Mouse (Mus musculus) hindbrain, embryonic 13.5 days (tissue): ENCODE measurements around the gene Prelp. TPM values are rescaled to one million over a fixed set of nuclear protein-coding genes. Genes with fewer than 3 reads are reported as not detected.
A peak's percentile ranks its signal among the peaks of the same experiment; 100 is the strongest.
"Not testable (repeated sequence)": the region's sequence is repeated elsewhere in the genome, so short reads cannot be mapped to it uniquely, and the experiment has no call there.

ENCODE experiments used
- ATAC-seq: fragments of 200-750 bp; cut with Nextera tagmentation; 2 replicates; pipeline ENCODE4 v1.8.0; 2017; ENCODE audit warnings: moderate TSS enrichment; ENCODE audit not compliant: low FRiP score
- H3K27ac ChIP-seq: fragments of 300-500 bp; sonication (generic); 2 replicates; pipeline ENCODE4 v1.5.1; 2015; ENCODE audit warnings: inconsistent platforms, mild to moderate bottlenecking, moderate library complexity
- H3K27me3 ChIP-seq: fragments of 300-500 bp; sonication (generic); 2 replicates; pipeline ENCODE4 v1.6.1; 2015; ENCODE audit warnings: mild to moderate bottlenecking, inconsistent platforms
- H3K36me3 ChIP-seq: fragments of 300-500 bp; sonication (generic); 2 replicates; pipeline ENCODE4 v1.6.1; 2015; ENCODE audit warnings: mild to moderate bottlenecking, inconsistent platforms
- H3K4me1 ChIP-seq: fragments of 300-500 bp; sonication (generic); replicated peaks from 2 replicates; pipeline ENCODE4 v1.6.1; 2015; ENCODE audit warnings: inconsistent platforms
- H3K4me2 ChIP-seq: fragments of 300-500 bp; sonication (generic); 2 replicates; pipeline ENCODE4 v1.6.1; 2015; ENCODE audit warnings: inconsistent platforms, mild to moderate bottlenecking, moderate library complexity
- H3K4me3 ChIP-seq: fragments of 300-500 bp; sonication (generic); 2 replicates; pipeline ENCODE4 v1.5.1; 2015; ENCODE audit warnings: mild to moderate bottlenecking, inconsistent platforms
- H3K9ac ChIP-seq: fragments of 300-500 bp; sonication (generic); 2 replicates; pipeline ENCODE4 v1.6.1; 2015; ENCODE audit warnings: mild to moderate bottlenecking, inconsistent platforms
- H3K9me3 ChIP-seq: fragments of 300-500 bp; sonication (generic); 2 replicates; pipeline ENCODE4 v1.6.1; 2016; ENCODE audit warnings: inconsistent platforms
- WGBS: fragments of 180-500 bp; shearing (Covaris S2); methylation state at CpG from one replicate; pipeline ENCODE4 v1.1.7; 2015; 5-methylcytosine and 5-hydroxymethylcytosine counted together
- polyA plus RNA-seq: library from polyadenylated mRNA; unstranded; fragments of >200 nt; fragmentation: Nextera tagmentation; extraction: Ambion mirVana; gene quantifications from 2 replicates; pipeline ENCODE4 v1.2.1, GENCODE M21; 2015

Prelp gene
- polyA plus RNA-seq: 10.2 and 14.8 TPM in 2 replicates

- Histone ChIP-seq H3K4me2 (peak within 1 kb of the TSS; percentile 34), H3K4me1 (peaks cover 51% of the 10 kb centered on the region), H3K9me3 (no peaks in the 10 kb centered on the region), H3K27ac (peak within 1 kb of the TSS; percentile 58), H3K9ac (0 out of 2 replicates have a peak within 1 kb of the TSS, but pooled peaks have one; percentile 31), H3K36me3 (no peaks in the 10 kb centered on the region), H3K27me3 (no peaks in the 10 kb centered on the region), H3K4me3 (peak within 1 kb of the TSS; percentile 16)
- 13% methylated on average over 8 of the region's 8 CpGs for WGBS
- ATAC-seq: 0 out of 2 replicates have a peak, but pooled peaks have one; percentile 31
Observed at GRCm38 (mm10) chr1:133921304-133921751, at the start of gene Prelp. TSS of gene Prelp (minus strand) at chr1:133921414.

DNA sequence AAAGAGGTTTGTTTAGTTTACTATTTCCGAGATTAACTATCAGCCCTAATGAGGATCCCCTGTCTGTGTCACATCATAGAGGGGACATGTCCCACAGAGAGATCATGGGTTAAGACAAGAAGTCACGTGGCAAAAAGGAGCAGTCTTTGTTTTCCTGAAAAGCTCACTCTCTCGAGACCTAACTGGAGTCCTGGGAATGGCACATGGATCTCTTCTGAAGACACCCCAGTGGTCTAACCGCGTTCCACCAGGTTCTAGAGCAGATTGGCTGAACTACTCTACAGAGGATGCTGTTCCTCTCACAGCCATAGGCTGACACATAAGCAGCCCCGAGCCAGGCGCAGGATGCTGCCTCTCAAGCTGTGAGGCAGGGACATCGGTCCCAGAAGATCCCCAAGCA is 48.2 kb upstream of the Prelp start:
- no peak for ATAC-seq

DNA sequence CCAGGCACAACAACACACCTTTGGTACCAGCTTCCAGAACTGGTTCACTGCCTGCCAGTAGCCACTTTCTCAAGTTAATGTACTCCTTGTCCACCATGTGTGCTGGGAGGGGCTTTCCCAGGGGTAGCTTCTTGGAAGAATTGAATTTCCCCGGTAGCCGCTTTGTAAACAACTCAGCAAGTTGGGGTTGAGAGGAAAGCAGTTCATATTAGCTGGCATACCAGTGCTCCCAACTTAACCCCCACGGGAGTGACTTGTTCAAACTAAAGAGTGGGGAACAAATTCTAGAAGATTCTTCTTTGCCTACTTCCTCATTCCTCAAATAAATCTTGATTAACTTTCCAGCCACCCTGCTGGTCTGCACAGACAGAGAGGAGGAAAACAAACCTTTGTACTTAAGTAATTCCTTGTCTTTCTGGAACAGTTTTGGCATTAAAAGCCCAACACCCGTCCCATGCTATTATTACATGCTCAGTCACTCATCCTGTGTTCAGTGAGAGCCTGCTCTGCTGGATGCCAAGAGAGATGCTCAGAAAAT is 47.6 kb upstream of the Prelp start:
- 72% methylated on average over 4 of the region's 4 CpGs for WGBS
- no peaks in the 10 kb centered on the region for H3K9me3 ChIP-seq
- no peaks in the 10 kb centered on the region for H3K36me3 ChIP-seq
- H3K27me3 ChIP-seq: no peaks in the 10 kb centered on the region
- no peak overlapping the region for H3K9ac ChIP-seq
- no peak overlapping the region for H3K4me3 ChIP-seq
- no peak overlapping the region for H3K4me2 ChIP-seq
- no peak overlapping the region for H3K27ac ChIP-seq
- H3K4me1 ChIP-seq: peaks cover 3% of the 10 kb centered on the region; the same call in 1 of the 2 replicates
- ATAC-seq: no peak

More for the DNA sequence above, 48.2 kb upstream of the Prelp start:
- WGBS: 85% methylated on average over 8 of the region's 8 CpGs
- Histone ChIP-seq H3K4me3 (no peak overlapping the region), H3K9ac (no peak overlapping the region), H3K27ac (no peak overlapping the region), H3K9me3 (no peaks in the 10 kb centered on the region), H3K27me3 (no peaks in the 10 kb centered on the region), H3K4me2 (no peak overlapping the region), H3K36me3 (no peaks in the 10 kb centered on the region), H3K4me1 (peaks cover 3% of the 10 kb centered on the region; the same call in 1 of the 2 replicates)

GRCm38 (mm10) chr1:133967481-133968017 is 46.3 kb upstream of the Prelp start:
- ATAC-seq: no peak
- Histone ChIP-seq H3K4me3 (no peak overlapping the region), H3K9me3 (no peaks in the 10 kb centered on the region), H3K36me3 (no peaks in the 10 kb centered on the region), H3K27me3 (no peaks in the 10 kb centered on the region), H3K4me1 (no peaks in the 10 kb centered on the region), H3K9ac (no peak overlapping the region), H3K4me2 (no peak overlapping the region), H3K27ac (no peak overlapping the region)
- 75% methylated on average over 7 of the region's 7 CpGs for whole genome bisulfite sequencing

- 54% methylated on average over 2 of the region's 2 CpGs for WGBS
- no peak for ATAC-seq
- H3K9me3 ChIP-seq: no peaks in the 10 kb centered on the region
Observed at GRCm38 (mm10) chr1:133966044-133966443, 44.8 kb upstream of the Prelp start.

DNA sequence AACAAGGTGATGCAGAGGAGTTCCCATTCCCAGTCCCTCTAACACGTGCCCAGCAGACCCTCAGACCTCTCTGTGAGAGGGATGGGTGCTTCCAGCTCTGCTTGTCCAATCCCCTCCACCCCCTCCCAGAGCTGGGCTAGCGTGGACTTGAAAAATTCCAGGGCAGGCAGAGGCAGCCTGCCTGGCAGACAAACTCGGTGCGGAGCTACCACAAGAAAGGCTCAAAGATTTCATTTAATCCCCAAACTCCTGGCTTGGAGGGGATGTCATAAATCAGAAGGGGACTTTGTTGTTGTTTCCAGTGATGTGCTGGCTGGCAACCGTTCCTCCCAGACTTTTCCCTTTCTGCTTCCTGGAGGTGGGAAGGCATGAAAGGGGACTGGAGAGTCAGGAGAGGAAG is 44.1 kb upstream of the Prelp start:
- no peak overlapping the region for H3K4me2 ChIP-seq
- 0 out of 2 replicates have a peak, but pooled peaks cover 3% of the 10 kb centered on the region for H3K27me3 ChIP-seq
- H3K27ac ChIP-seq: no peak overlapping the region
- no peak overlapping the region for H3K4me3 ChIP-seq
- H3K36me3 ChIP-seq: no peaks in the 10 kb centered on the region
- H3K4me1 ChIP-seq: peaks cover 11% of the 10 kb centered on the region
- WGBS: 50% methylated on average over 5 of the region's 5 CpGs
- ATAC-seq: no peak
- H3K9me3 ChIP-seq: no peaks in the 10 kb centered on the region
- H3K9ac ChIP-seq: no peak overlapping the region; the same call in 1 of the 2 replicates

More at GRCm38 (mm10) chr1:133966044-133966443, 44.8 kb upstream of the Prelp start:
- H3K4me1 ChIP-seq: peaks cover 11% of the 10 kb centered on the region
- H3K9ac ChIP-seq: no peak overlapping the region
- no peaks in the 10 kb centered on the region for H3K36me3 ChIP-seq
- H3K4me3 ChIP-seq: no peak overlapping the region
- H3K4me2 ChIP-seq: no peak overlapping the region
- 0 out of 2 replicates have a peak, but pooled peaks cover 3% of the 10 kb centered on the region for H3K27me3 ChIP-seq
- H3K27ac ChIP-seq: no peak overlapping the region

DNA sequence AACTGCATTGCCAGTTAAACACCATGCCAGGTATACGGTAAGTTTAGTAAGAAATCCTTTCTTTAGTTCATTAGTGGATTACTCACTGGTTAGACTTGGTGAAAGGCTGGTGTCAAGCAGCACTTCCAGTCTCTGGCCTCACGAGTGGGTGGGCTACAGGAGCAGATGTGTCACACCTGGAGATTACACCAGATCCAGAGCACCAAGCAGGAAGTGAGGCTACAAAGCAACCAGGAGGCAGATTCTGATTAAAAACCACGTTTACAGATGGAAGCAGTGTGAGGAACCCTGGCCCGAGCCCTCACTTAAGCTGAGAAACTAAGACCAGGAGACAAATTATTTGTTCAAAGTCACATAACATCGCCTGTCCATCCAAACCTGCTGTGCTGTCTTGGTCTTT is 43.5 kb upstream of the Prelp start:
- Histone ChIP-seq H3K27ac (no peak overlapping the region), H3K4me2 (no peak overlapping the region), H3K4me1 (peaks cover 11% of the 10 kb centered on the region), H3K36me3 (no peaks in the 10 kb centered on the region), H3K9me3 (no peaks in the 10 kb centered on the region), H3K4me3 (no peak overlapping the region), H3K9ac (no peak overlapping the region; the same call in 1 of the 2 replicates), H3K27me3 (0 out of 2 replicates have a peak, but pooled peaks cover 4% of the 10 kb centered on the region)
- no peak for ATAC-seq
- 85% methylated on average over 5 of the region's 5 CpGs for WGBS

GRCm38 (mm10) chr1:133963578-133963977 is 42.4 kb upstream of the Prelp start:
- H3K4me2 ChIP-seq, H3K27ac ChIP-seq, H3K4me3 ChIP-seq, H3K9me3 ChIP-seq, H3K9ac ChIP-seq, ATAC-seq, H3K36me3 ChIP-seq: not testable (repeated sequence)
- peaks cover 11% of the 10 kb centered on the region for H3K4me1 ChIP-seq
- H3K27me3 ChIP-seq: 0 out of 2 replicates have a peak, but pooled peaks cover 10% of the 10 kb centered on the region
- 92% methylated on average over 1 of the region's 1 CpGs for WGBS

DNA sequence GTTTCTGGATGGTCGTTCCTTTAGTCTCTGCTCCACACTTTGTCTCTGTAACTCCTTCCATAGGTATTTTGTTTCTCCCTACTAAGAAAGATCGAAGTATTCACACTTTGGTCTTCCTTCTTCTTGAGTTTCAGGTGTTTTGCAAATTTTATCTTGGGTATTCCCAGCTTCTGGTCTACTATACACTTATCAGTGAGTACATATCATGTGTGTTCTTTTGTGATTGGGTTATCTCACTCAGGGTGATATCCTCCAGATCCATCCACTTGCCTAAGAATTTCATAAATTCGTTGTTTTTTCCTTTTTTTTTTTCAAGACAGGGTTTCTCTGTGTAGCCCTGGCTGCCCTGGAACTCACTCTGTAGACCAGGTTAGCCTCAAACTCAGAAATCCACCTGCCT is 41.9 kb upstream of the Prelp start:
- H3K9ac ChIP-seq, H3K36me3 ChIP-seq, H3K9me3 ChIP-seq, H3K4me3 ChIP-seq, H3K27ac ChIP-seq, ATAC-seq, H3K4me2 ChIP-seq: not testable (repeated sequence)
- Histone ChIP-seq H3K27me3 (0 out of 2 replicates have a peak, but pooled peaks cover 10% of the 10 kb centered on the region), H3K4me1 (peaks cover 11% of the 10 kb centered on the region)
- WGBS: 89% methylated on average over 3 of the region's 3 CpGs

DNA sequence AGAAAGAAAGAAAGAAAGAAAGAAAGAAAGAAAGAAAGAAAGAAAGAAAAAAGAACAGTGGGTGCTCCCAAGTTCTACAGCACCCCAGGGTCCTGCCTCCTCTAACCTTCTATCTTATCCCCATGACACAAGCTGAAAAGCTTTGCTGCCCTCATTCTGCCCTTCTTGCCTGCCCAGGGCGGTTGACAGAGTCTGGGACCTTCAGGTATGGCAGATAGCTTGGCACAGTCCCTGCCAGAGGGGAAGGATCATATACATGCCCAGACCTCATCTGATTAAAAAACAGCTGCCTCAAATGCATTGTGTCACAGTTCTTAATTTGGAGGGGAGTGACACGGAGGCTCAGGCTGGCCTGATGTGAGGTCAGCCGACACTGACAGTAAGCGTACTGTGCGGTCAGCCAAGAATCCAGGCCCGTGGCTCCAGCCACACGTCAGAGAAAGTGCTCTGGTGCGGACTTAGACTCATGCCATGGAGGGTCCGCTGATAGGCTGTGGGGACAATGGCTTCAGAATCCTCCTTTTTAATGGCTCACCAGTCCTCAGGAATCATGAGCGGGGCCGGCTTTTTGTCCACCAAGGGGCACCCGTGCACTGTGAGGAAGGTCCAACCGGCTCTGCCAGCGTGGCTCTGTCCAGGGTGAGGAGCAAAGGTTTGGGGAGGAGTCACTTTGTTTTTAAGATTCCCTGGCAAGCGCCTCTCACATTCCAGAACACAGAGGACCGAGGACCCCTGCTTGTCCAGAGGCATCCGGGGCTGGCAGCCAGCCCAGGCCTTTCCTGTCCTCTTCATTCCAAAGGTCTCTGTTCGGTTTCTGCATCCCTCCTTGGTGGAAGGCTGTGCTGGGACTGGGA is 40.3 kb upstream of the Prelp start:
- Histone ChIP-seq H3K9me3 (no peaks in the 10 kb centered on the region), H3K27me3 (0 out of 2 replicates have a peak, but pooled peaks cover 10% of the 10 kb centered on the region), H3K4me3 (no peak overlapping the region), H3K4me1 (peaks cover 11% of the 10 kb centered on the region), H3K9ac (no peak overlapping the region; the same call in 1 of the 2 replicates), H3K27ac (no peak overlapping the region), H3K4me2 (0 out of 2 replicates have a peak overlapping the region, but pooled peaks have one; percentile 15), H3K36me3 (no peaks in the 10 kb centered on the region)
- 18% methylated on average over 18 of the region's 18 CpGs for WGBS
- ATAC-seq: peak; percentile 81

- Histone ChIP-seq H3K27me3 (0 out of 2 replicates have a peak, but pooled peaks cover 10% of the 10 kb centered on the region), H3K4me2 (no peak overlapping the region), H3K9me3 (no peaks in the 10 kb centered on the region), H3K27ac (no peak overlapping the region), H3K36me3 (no peaks in the 10 kb centered on the region), H3K9ac (no peak overlapping the region), H3K4me1 (peaks cover 11% of the 10 kb centered on the region), H3K4me3 (no peak overlapping the region)
- 85% methylated on average over 5 of the region's 5 CpGs for WGBS
- no peak for ATAC-seq
Observed at GRCm38 (mm10) chr1:133959521-133959920, 38.3 kb upstream of the Prelp start.

GRCm38 (mm10) chr1:133954009-133954408 is 32.8 kb upstream of the Prelp start:
- 65% methylated on average over 2 of the region's 2 CpGs for WGBS
- no peaks in the 10 kb centered on the region for H3K36me3 ChIP-seq
- H3K9me3 ChIP-seq: no peaks in the 10 kb centered on the region
- H3K4me1 ChIP-seq: peaks cover 9% of the 10 kb centered on the region
- no peaks in the 10 kb centered on the region for H3K27me3 ChIP-seq
- H3K27ac ChIP-seq: peak overlapping the region; percentile 62
- no peak overlapping the region for H3K4me3 ChIP-seq
- no peak overlapping the region for H3K4me2 ChIP-seq
- ATAC-seq: no peak
- H3K9ac ChIP-seq: no peak overlapping the region
